Mouse (Mus musculus) forebrain, embryonic 11.5 days (tissue): ENCODE measurements around the gene Xpa. TPM values are rescaled to one million over a fixed set of nuclear protein-coding genes. Genes with fewer than 3 reads are reported as not detected.

Experiments
- ATAC-seq: fragments of 200-750 bp; cut with Nextera tagmentation; replicated peaks from 2 replicates; pipeline ENCODE4 v1.8.0; 2017; ENCODE audit warnings: moderate TSS enrichment; ENCODE audit not compliant: low FRiP score
- DNase-seq: peaks from one replicate; pipeline ENCODE4 v3.0.0-alpha.2; 2017; ENCODE audit warnings: low spot score
- H3K27ac ChIP-seq: fragments of 300-500 bp; sonication (generic); 2 replicates; pipeline ENCODE4 v1.5.1; 2014; ENCODE audit warnings: low read depth, low read length
- H3K27me3 ChIP-seq: fragments of 300-500 bp; sonication (generic); 2 replicates; pipeline ENCODE4 v1.6.1; 2014; ENCODE audit warnings: mild to moderate bottlenecking, low read length, mixed read lengths; ENCODE audit not compliant: control insufficient read depth, insufficient read depth
- H3K36me3 ChIP-seq: fragments of 300-500 bp; sonication (generic); 2 replicates; pipeline ENCODE4 v1.6.1; 2014; ENCODE audit warnings: mild to moderate bottlenecking, low read length, moderate library complexity, mixed read lengths; ENCODE audit not compliant: control insufficient read depth, insufficient read depth
- H3K4me1 ChIP-seq: fragments of 300-500 bp; sonication (generic); replicated peaks from 2 replicates; pipeline ENCODE4 v1.6.1; 2014; ENCODE audit warnings: low read length, mixed read lengths; ENCODE audit not compliant: control insufficient read depth, insufficient read depth
- H3K4me2 ChIP-seq: fragments of 300-500 bp; sonication (generic); 2 replicates; pipeline ENCODE4 v1.6.1; 2014; ENCODE audit warnings: low read depth, mild to moderate bottlenecking, low read length, moderate library complexity, mixed read lengths; ENCODE audit not compliant: severe bottlenecking
- H3K4me3 ChIP-seq: fragments of 300-500 bp; sonication (generic); 2 replicates; pipeline ENCODE4 v1.5.1; 2014; ENCODE audit warnings: low read depth, low read length
- H3K9ac ChIP-seq: fragments of 300-500 bp; sonication (generic); 2 replicates; pipeline ENCODE4 v1.6.1; 2014; ENCODE audit warnings: low read length
- H3K9me3 ChIP-seq: fragments of 300-500 bp; sonication (generic); 2 replicates; pipeline ENCODE4 v1.6.1; 2016; ENCODE audit warnings: low read length, mixed read lengths; ENCODE audit not compliant: control insufficient read depth
- WGBS: fragments of 180-500 bp; shearing (Covaris S2); extraction: QIAGEN DNeasy Blood & Tissue Kit; methylation state at CpG from one replicate; pipeline ENCODE4 v1.1.7; 2014; 5-methylcytosine and 5-hydroxymethylcytosine counted together
- polyA plus RNA-seq: library from polyadenylated mRNA; unstranded; fragments of >200 nt; fragmentation: Nextera tagmentation; extraction: Ambion mirVana; gene quantifications from 2 replicates; pipeline ENCODE4 v1.2.1, GENCODE M21; 2014

Xpa gene
- polyA plus RNA-seq: 27.1 and 27.7 TPM in 2 replicates

GRCm38 (mm10) chr4:46195781-46196487 lies at the start of gene Xpa:
Gene Xpa, minus strand, starts transcription at chr4:46196311.
- Histone ChIP-seq H3K9me3 (no peaks in the 10 kb centered on the region), H3K4me3 (peak within 1 kb of the TSS; percentile 85), H3K27me3 (no peaks in the 10 kb centered on the region; the same call in 1 of the 2 replicates), H3K4me2 (peak within 1 kb of the TSS; percentile 75), H3K9ac (peak within 1 kb of the TSS; percentile 92), H3K4me1 (peaks cover 3% of the 10 kb centered on the region; the same call in 1 of the 2 replicates), H3K27ac (peak within 1 kb of the TSS; percentile 73), H3K36me3 (no peaks in the 10 kb centered on the region)
- WGBS: under 1% methylated on average over 70 of the region's 70 CpGs
- ATAC-seq (peak; percentile 94), DNase-seq (peak; percentile 96)

GRCm38 (mm10) chr4:46235871-46236270 lies 39.8 kb upstream of the Xpa start:
- no peak for ATAC-seq
- H3K4me2 ChIP-seq: no peak overlapping the region
- H3K4me3 ChIP-seq: no peak overlapping the region
- no peaks in the 10 kb centered on the region for H3K27me3 ChIP-seq
- no peak overlapping the region for H3K9ac ChIP-seq
- H3K36me3 ChIP-seq: no peaks in the 10 kb centered on the region
- no peak overlapping the region for H3K27ac ChIP-seq
- H3K9me3 ChIP-seq: no peaks in the 10 kb centered on the region
- WGBS: 90% methylated on average over 3 of the region's 3 CpGs
- no peaks in the 10 kb centered on the region for H3K4me1 ChIP-seq
- peak; percentile 8 for DNase-seq

GRCm38 (mm10) chr4:46234739-46235138 lies 38.6 kb upstream of the Xpa start:
- no peak overlapping the region for H3K4me2 ChIP-seq
- H3K9me3 ChIP-seq: no peaks in the 10 kb centered on the region
- DNase-seq: peak; percentile 11
- no peak overlapping the region for H3K27ac ChIP-seq
- no peaks in the 10 kb centered on the region for H3K36me3 ChIP-seq
- H3K4me3 ChIP-seq: no peak overlapping the region
- 89% methylated on average over 5 of the region's 5 CpGs for WGBS
- H3K9ac ChIP-seq: no peak overlapping the region
- no peak for ATAC-seq
- H3K4me1 ChIP-seq: no peaks in the 10 kb centered on the region
- H3K27me3 ChIP-seq: no peaks in the 10 kb centered on the region

GRCm38 (mm10) chr4:46226972-46227535 lies 30.9 kb upstream of the Xpa start:
- Histone ChIP-seq H3K9ac (no peak overlapping the region), H3K4me1 (no peaks in the 10 kb centered on the region), H3K4me2 (no peak overlapping the region), H3K27ac (no peak overlapping the region), H3K9me3 (no peaks in the 10 kb centered on the region), H3K4me3 (no peak overlapping the region), H3K36me3 (no peaks in the 10 kb centered on the region), H3K27me3 (no peaks in the 10 kb centered on the region)
- DNase-seq (peak; percentile 48), ATAC-seq (no peak)
- WGBS: 50% methylated on average over 19 of the region's 19 CpGs

- DNase-seq (no peak), ATAC-seq (no peak)
- Histone ChIP-seq H3K9ac (no peak overlapping the region), H3K27ac (no peak overlapping the region), H3K27me3 (no peaks in the 10 kb centered on the region), H3K4me1 (no peaks in the 10 kb centered on the region), H3K4me3 (no peak overlapping the region), H3K4me2 (no peak overlapping the region), H3K36me3 (no peaks in the 10 kb centered on the region), H3K9me3 (no peaks in the 10 kb centered on the region)
- WGBS: 86% methylated on average over 3 of the region's 3 CpGs
These were observed 25.0 kb upstream of the Xpa start for GRCm38 (mm10) chr4:46221090-46221489.

- Histone ChIP-seq H3K9ac (peak overlapping the region; percentile 48), H3K27ac (no peak overlapping the region), H3K4me1 (peaks cover 5% of the 10 kb centered on the region; the same call in 1 of the 2 replicates), H3K4me3 (peak overlapping the region; percentile 23), H3K36me3 (no peaks in the 10 kb centered on the region), H3K4me2 (peak overlapping the region; percentile 39), H3K9me3 (no peaks in the 10 kb centered on the region), H3K27me3 (peaks cover 4% of the 10 kb centered on the region)
- DNase-seq: peak; percentile 58
- WGBS: 3% methylated on average over 23 of the region's 23 CpGs
- 0 out of 2 replicates have a peak, but pooled peaks have one; percentile 36 for ATAC-seq
These were observed 6.5 kb upstream of the Xpa start for GRCm38 (mm10) chr4:46202562-46203126.

- WGBS: 12% methylated on average over 7 of the region's 7 CpGs
- peaks cover 4% of the 10 kb centered on the region for H3K27me3 ChIP-seq
- peak overlapping the region; percentile 23; the same call in 1 of the 2 replicates for H3K4me3 ChIP-seq
- H3K9me3 ChIP-seq: no peaks in the 10 kb centered on the region
- H3K36me3 ChIP-seq: no peaks in the 10 kb centered on the region
- H3K4me1 ChIP-seq: peaks cover 5% of the 10 kb centered on the region; the same call in 1 of the 2 replicates
- peak overlapping the region; percentile 48; the same call in 1 of the 2 replicates for H3K9ac ChIP-seq
- ATAC-seq (no peak), DNase-seq (peak; percentile 83)
- peak overlapping the region; percentile 39 for H3K4me2 ChIP-seq
- no peak overlapping the region for H3K27ac ChIP-seq
These were observed 5.9 kb upstream of the Xpa start for GRCm38 (mm10) chr4:46201834-46202561.

GRCm38 (mm10) chr4:46198064-46198463 lies 2.0 kb upstream of the Xpa start:
- ATAC-seq: no peak
- Histone ChIP-seq H3K36me3 (no peaks in the 10 kb centered on the region), H3K4me2 (no peak overlapping the region), H3K27ac (no peak overlapping the region), H3K27me3 (peaks cover 4% of the 10 kb centered on the region), H3K4me3 (no peak overlapping the region), H3K9me3 (no peaks in the 10 kb centered on the region), H3K4me1 (peaks cover 9% of the 10 kb centered on the region; the same call in 1 of the 2 replicates), H3K9ac (no peak overlapping the region)
- no peak for DNase-seq
- 72% methylated on average over 5 of the region's 5 CpGs for WGBS
